Mouse (Mus musculus): ENCODE measurements around the gene Ndufab1. TPM values are rescaled to one million over a fixed set of nuclear protein-coding genes. Genes with fewer than 3 reads are reported as not detected.

Gene Ndufab1
- total and polyA plus RNA-seq, 3 experiments = 156 to 366 (median 248) TPM

GRCm38 (mm10) chr7:122132497-122133337 lies 31.0 kb upstream of the Ndufab1 start, which contains the start of the genes Palb2 and Dctn5:
Palb2 (minus strand) TSS chr7:122132985.
Dctn5 (plus strand) TSS chr7:122133041.
- H3K4me3 ChIP-seq (replicated peaks in 1 of 3; ENCODE audit: low read depth in 2 of 3, low read length in 2 of 3, poor library complexity in 1 of 3) = peak within 1 kb of the TSS; percentile 88 to 99 (median 96)
- no peaks in the 10 kb centered on the region for H3K9me3 ChIP-seq (replicated peaks; ENCODE audit: low read length)
- DNase-seq (ENCODE audit: extremely low read depth) = peak; percentile 98
- H3K27ac ChIP-seq (ENCODE audit: insufficient read depth, low read depth) = peak within 1 kb of the TSS; percentile 41
- H3K4me2 ChIP-seq (ENCODE audit: insufficient read depth, low read depth, poor library complexity, severe bottlenecking) = peak within 1 kb of the TSS; percentile 99
- H3K79me2 ChIP-seq (replicated peaks; ENCODE audit: control insufficient read depth, extremely low read depth, insufficient read depth, poor library complexity, severe bottlenecking) = peaks cover 21% of the 10 kb centered on the region
- H3K27me3 ChIP-seq (replicated peaks) = no peaks in the 10 kb centered on the region
- peaks cover 23 to 57% of the 10 kb centered on the region in 2 experiments for H3K36me3 ChIP-seq (replicated peaks in 1 of 2; ENCODE audit: control insufficient read depth in 1 of 2, insufficient read depth in 1 of 2, low read length in 1 of 2)
- peaks cover 0 to 28% of the 10 kb centered on the region in 2 experiments; a peak in 3 of 4 replicates for H3K4me1 ChIP-seq (ENCODE audit: control insufficient read depth in 1 of 2, insufficient read depth in 2 of 2)
- TF ChIP-seq E2F4 (IDR thresholded peaks at IDR 0.05; ENCODE audit: insufficient replicate concordance, low read depth, low read length) (peak; percentile 97), ETS1 (conservative IDR thresholded peaks at IDR 0.05; ENCODE audit: low read depth, low read length) (peak; percentile 38; the same call in 1 of the 2 replicates), NELFE (IDR thresholded peaks at IDR 0.05; ENCODE audit: low read depth, low read length) (peak; percentile 96), RCOR1 (conservative IDR thresholded peaks at IDR 0.05; ENCODE audit: low read depth, low read length) (peak; percentile 64; the same call in 1 of the 2 replicates), IRF4 (IDR thresholded peaks at IDR 0.05; ENCODE audit: low read depth, low read length) (peak; percentile 63; the same call in 1 of the 2 replicates), SIN3A (IDR thresholded peaks at IDR 0.05; ENCODE audit: low read length) (peak; percentile 100), UBTF (IDR thresholded peaks at IDR 0.05; ENCODE audit: low read depth, low read length) (no peak), SMC3 (IDR thresholded peaks at IDR 0.05; ENCODE audit: low read depth, low read length) (no peak), NRF1 (IDR thresholded peaks at IDR 0.05; ENCODE audit: low read depth, low read length) (peak; percentile 99), CTCF (conservative IDR thresholded peaks at IDR 0.05 in 1 of 2, IDR thresholded peaks at IDR 0.05 in 1 of 2; ENCODE audit: low read depth in 2 of 2, low read length in 2 of 2) (no peak), POLR2AphosphoS2 (IDR thresholded peaks at IDR 0.05; ENCODE audit: low read depth, low read length) (peak; percentile 90; the same call in 1 of the 2 replicates), CHD2 (IDR thresholded peaks at IDR 0.05; ENCODE audit: low read length) (peak; percentile 90), GABPA (IDR thresholded peaks at IDR 0.05; ENCODE audit: insufficient replicate concordance, low read depth, low read length) (peak; percentile 76; the same call in 1 of the 2 replicates), ZC3H11A (IDR thresholded peaks at IDR 0.05; ENCODE audit: low read depth, low read length) (no peak), MYC (IDR thresholded peaks at IDR 0.05; ENCODE audit: low read depth, low read length) (peak; percentile 82; the same call in 1 of the 2 replicates), ZKSCAN1 (IDR thresholded peaks at IDR 0.05; ENCODE audit: borderline replicate concordance, low read depth, low read length) (0 out of 2 replicates have a peak, but pooled peaks have one; percentile 26), JUND (conservative IDR thresholded peaks at IDR 0.05; ENCODE audit: low read depth, low read length) (no peak), ZNF384 (IDR thresholded peaks at IDR 0.05; ENCODE audit: low read depth, low read length) (no peak), BHLHE40 (IDR thresholded peaks at IDR 0.05; ENCODE audit: low read depth, low read length) (peak; percentile 62), MXI1 (IDR thresholded peaks at IDR 0.05; ENCODE audit: low read depth, low read length) (peak; percentile 93), TBP (conservative IDR thresholded peaks at IDR 0.05; ENCODE audit: low read depth, low read length) (peak; percentile 93), RAD21 (IDR thresholded peaks at IDR 0.05; ENCODE audit: low read depth, low read length) (no peak), POLR2A (IDR thresholded peaks at IDR 0.05; ENCODE audit: low read depth, low read length) (peak; percentile 94), MAX (IDR thresholded peaks at IDR 0.05; ENCODE audit: low read length) (peak; percentile 86), HCFC1 (IDR thresholded peaks at IDR 0.05; ENCODE audit: low read depth, low read length) (peak; percentile 98), ELF1 (IDR thresholded peaks at IDR 0.05; ENCODE audit: low read depth, low read length) (peak; percentile 99), MAFK (IDR thresholded peaks at IDR 0.05; ENCODE audit: insufficient replicate concordance, low read length) (no peak), TCF12 (IDR thresholded peaks at IDR 0.05; ENCODE audit: low read depth, low read length) (peak; percentile 94), KAT2A (IDR thresholded peaks at IDR 0.05; ENCODE audit: insufficient replicate concordance, low read length) (peak; percentile 98), JUN (IDR thresholded peaks at IDR 0.05; ENCODE audit: insufficient read depth, low read depth, low read length) (no peak), ZMIZ1 (IDR thresholded peaks at IDR 0.05; ENCODE audit: low read depth, low read length) (peak; percentile 93), EP300 (IDR thresholded peaks at IDR 0.05; ENCODE audit: low read length) (no peak), CHD1 (IDR thresholded peaks at IDR 0.05; ENCODE audit: low read depth, low read length) (no peak), MAZ (IDR thresholded peaks at IDR 0.05; ENCODE audit: low read depth, low read length) (peak; percentile 94), USF2 (conservative IDR thresholded peaks at IDR 0.05; ENCODE audit: low read depth, low read length) (no peak), PAX5 (IDR thresholded peaks at IDR 0.05; ENCODE audit: low read length) (no peak), USF1 (IDR thresholded peaks at IDR 0.05; ENCODE audit: low read depth, low read length) (no peak), MEF2A (IDR thresholded peaks at IDR 0.05; ENCODE audit: borderline replicate concordance, low read depth, low read length) (peak; percentile 82)
- peak within 1 kb of the TSS; percentile 88 for H3K9ac ChIP-seq (ENCODE audit: insufficient read depth, low read depth)
- in situ Hi-C loops (cut with MboI; ENCODE audit: low pct_ligation_motif_present, low pct_unique_long_range_greater_than_20kb, low sequenced_read_pairs) (no loop called here), dilution Hi-C loops (cut with MboI; ENCODE audit: extremely low pct_ligation_motif_present, extremely low pct_unique_long_range_greater_than_20kb, low sequenced_read_pairs) (no loop called here)
